Mouse (Mus musculus): ENCODE measurements at regions not wholly inside any gene's neighbourhood (a gene's known extent, or its start where the extent isn't known, plus 50 kb on each side); places are given as distances from the start of the nearest gene placed in this dataset.

DNA sequence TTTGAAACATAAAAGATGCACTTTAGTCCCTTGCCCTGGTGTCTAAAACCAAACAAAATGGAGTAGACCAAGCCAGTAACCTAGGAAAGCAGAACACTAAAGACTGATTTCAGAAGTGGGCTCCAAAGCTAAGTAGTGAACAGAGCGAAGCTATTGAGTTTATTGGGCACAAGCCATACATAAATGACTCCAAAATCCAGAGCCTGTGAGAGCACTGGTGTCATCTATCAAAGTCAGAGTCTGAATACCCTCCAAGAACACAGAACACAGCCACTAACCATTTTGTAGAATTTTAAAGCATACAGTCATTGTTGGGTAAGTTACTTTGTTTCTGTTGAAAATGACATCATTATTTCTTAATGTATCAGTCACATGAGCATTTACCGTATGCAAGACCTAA, 175.0 kb upstream of the Lrig3 start:
- no peak for DNase-seq (ENCODE audit: low spot score in 2 of 2)

DNA sequence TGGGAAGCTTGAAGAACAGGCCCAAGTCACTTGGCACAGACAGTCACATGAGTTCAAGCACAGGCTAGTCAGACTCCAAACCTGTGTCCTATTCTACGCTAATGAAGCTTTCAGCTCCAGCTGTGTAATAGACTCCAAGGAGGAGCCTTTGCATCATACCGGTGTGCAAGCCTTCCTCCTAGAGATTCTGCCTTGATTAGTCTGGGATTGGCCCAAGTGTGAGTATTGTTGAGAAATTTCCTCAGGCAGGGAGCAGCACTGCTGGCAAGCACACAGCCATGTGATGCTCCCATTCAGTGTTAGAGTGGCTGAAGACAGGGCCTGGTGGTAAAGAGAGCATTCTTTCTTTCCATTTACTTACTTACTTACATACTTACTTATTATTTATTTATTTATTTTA, 171.5 kb upstream of the Lrig3 start:
- no peak for DNase-seq (ENCODE audit: low spot score in 2 of 2)

DNA sequence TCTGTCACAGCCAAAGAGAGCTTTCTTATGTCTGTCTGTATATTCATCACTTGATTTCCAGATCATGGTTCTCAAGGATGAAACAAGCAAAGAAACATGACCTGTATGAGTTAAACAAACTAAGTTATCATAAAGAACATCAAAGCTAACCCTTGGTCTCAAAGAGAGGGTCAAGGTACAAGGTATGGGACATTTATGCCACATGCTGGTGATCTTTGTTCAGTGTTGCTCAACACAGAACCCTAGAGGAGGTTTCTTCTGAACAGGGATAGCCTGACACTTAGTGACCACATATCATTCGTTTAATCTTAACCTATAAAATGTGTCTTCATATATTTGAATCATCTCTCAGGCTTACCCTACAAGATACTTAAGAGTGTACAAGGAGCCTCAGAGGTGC, 170.6 kb upstream of the Lrig3 start:
- no peak for DNase-seq (ENCODE audit: low spot score in 2 of 2)

DNA sequence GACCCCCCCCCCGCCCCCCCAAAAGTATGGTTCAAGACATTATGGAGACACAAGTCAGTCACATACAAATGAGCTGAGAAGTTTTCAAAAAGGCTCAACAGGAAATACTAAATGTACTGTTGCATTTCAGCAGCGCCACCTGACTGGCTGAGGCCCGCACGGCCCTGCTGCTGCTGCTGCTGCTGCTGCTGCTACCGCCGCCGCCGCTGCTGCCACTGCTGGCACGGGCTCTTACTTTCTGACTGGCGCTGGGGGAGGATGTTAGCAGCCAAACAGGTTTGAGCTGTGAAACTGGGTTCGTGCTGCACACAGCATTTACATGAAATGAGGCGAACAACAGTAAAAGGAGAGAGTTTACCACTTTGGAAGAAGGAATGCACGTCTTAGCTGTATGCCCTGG, 167.3 kb upstream of the Lrig3 start:
- no peak for DNase-seq (ENCODE audit: low spot score in 2 of 2)

DNA sequence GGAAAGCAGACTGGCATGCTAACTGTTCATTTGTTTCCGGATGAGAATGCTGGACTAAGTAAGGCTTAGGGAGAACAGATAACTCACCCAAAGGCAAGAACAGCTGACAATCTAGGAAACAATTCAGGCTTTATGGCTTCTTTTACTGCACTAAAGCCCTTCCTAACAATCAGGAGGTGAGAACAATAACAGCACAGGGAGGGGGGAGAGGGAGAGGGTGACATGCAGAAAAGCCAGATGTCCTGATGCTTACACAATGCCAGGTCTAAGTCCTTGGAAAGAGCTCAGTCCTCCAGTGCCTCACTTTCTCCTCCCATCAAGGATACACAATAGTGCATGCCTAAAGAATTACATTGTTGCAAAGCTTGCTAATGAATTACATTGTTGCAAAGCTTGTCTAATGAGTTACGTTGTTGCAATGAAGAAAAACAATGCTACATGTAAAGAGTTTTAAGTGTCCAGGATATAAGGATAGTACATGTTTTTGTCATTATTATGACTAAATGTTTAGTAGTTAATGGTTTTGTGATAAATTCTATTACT, 165.3 kb upstream of the Lrig3 start:
- no peak for DNase-seq (ENCODE audit: low spot score in 2 of 2)

DNA sequence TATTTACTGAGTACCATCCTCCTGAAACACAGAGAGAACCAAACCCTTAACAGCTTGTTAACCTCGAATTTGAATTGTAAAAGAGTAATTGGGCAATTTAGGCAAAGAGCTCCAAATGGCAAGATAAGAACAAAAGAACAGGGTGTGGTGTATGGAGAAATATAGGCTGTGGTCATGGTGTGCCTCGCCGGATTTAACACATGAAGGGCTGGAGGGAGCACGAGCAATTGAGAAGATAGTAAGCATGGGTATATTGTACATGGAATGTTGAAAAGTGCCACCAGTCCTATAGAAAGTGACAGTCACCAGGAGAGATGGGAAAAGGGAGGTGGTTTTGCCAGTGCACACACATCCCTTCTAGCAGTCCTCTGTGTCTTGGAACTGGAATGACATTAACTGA, 164.5 kb upstream of the Lrig3 start:
- DNase-seq (ENCODE audit: low spot score in 2 of 2), result no peak

DNA sequence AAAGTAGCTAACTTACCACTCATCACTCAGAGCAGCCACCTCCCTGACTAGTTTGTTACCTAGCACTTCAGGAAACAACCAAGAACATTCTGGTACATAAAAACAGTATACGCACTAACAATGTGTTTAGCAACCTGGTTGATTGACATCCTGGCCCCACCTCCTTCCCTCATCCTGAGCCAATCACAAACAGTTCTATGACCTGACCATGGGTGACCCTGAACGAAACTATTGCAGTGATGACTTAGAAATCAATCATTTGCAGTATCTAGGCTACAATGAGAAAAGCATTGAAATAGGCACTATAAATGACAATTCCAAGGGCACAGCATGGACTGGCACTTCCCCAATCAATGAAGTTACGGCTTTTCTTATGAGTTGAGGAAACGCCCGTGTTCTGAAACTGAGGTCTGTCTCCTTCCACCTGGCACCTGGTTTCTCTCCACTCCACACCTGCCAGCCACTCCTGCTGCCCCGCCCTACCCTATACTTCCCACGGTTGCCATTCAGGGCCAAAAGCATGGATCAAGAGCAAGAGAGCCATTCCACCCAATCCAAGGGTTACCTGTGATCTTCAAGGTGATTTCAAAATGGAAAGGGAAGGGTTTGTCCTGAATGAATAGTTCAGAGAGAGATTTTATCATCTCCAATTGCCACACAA, 162.9 kb upstream of the Lrig3 start:
- DNase-seq (ENCODE audit: low spot score in 2 of 2), result no peak

DNA sequence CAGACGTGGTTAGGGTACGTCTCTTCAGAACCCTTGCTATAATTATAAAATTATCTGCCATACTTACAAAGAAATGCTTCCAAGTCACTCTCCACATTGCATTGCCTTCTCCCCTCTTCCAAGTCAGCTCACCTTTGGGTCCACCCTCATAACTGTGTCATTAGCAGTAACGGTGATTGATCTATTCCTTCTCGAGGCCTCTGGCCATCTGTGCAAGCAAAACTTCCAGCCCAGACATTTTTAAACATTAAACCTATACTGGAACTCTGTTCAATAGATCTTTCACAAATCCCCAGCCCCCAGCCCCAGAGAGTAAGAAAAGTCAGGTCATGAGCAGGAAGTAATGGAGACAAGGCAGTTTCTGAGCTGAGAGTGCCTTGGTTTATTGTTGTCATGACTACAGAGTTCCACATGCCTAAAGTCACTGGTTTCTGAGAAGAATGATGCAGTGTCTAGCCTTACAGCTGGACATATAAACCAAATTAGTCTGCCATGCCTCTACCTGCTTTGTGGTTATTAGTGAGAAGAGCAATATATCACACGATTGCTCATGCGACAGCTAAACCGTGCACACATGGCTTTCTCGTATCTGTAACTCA, 156.1 kb upstream of the Lrig3 start:
- no peak for DNase-seq (ENCODE audit: low spot score in 2 of 2)

DNA sequence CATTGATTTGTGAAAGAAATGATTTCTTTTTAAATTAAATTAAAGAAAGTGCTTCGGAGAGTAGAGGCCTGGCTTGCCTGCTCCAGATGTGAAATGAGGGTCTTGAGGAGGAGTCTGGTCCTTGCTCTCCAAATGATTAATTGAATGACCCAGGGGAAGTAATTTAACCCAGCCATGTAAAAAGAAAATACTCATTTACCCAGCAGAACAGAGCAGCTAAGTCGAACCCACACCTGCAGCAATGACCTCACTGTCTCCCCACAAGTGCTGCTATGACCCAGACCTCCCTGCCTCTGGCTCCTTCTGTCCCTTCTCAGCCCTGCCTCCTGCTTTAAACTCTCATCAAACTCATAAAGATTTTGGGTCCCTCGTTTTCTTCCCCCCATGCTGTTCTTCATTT, 155.4 kb upstream of the Lrig3 start:
- DNase-seq (ENCODE audit: low spot score in 2 of 2), result no peak

DNA sequence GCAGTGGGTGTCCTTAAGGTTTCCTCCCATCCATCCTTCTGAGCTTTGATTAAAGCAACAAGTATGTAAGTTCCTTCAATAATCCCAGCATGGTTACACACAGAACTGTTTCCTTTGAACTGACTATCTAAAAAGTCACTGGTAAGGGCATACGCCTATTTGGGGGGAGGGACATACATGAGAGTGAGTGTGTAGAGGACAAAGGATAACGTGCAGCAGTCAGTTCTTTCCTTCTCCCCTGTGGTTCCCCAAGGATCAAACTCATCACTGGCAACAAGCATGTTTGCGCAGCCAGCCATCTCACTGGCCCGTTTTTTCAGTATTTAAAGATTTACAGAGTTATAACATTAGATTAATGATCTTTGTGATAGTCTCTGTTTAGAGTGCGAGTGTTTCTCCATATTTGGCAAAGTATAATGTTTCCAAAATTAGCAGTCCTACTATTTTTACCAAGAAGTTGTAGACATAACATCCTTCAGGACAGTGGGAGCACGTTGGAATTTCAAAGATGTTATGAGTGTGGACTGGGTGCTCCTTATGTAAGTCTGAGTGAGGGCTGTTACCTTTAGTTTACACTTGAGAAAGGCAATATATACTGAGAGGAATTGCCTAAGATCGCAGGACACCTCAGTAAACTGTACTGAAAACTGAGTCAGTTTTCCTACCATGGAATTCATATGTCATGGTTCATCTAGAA, 151.6 kb upstream of the Lrig3 start:
- DNase-seq (ENCODE audit: low spot score in 2 of 2), result no peak

DNA sequence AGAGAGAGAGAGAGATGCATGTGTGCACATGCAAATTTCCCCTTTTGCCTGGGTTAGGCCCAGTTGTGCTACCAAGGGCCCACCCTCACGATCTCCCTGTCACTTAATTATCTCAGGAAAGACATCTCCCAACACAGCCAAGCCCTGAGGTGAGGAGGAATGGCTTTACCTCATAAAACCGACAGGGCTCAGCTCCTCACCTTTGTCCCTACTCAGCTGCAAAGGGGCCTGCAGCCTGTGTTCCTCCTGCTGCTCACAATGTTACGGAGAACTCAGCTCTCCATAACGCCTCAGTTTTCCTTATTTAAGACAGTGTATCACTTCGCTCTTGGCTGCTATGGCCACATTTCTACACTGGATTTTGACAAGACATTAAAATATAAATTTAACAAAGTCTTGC, 133.8 kb upstream of the Lrig3 start:
- no peak for DNase-seq (ENCODE audit: low spot score in 2 of 2)

DNA sequence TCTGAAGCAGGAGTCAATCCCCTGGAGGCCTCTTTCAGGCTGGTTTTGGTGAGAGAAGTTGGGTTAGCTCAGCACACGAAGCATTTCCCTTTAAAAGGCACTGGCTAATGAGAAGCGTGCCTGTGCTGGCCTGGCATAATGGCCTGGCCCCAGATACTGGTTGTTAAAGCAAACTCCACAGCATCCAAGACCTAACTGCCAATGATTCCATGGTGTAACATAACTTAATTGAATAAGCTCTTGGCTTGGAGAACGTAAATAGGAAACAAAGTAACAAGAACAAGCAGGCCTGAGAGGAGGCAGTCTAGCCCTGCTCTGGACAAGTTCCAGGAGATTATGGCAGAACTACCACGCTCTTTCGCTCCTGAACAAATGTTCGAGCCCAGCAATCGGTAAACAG, 133.2 kb upstream of the Lrig3 start:
- no peak for DNase-seq (ENCODE audit: low spot score in 2 of 2)

DNA sequence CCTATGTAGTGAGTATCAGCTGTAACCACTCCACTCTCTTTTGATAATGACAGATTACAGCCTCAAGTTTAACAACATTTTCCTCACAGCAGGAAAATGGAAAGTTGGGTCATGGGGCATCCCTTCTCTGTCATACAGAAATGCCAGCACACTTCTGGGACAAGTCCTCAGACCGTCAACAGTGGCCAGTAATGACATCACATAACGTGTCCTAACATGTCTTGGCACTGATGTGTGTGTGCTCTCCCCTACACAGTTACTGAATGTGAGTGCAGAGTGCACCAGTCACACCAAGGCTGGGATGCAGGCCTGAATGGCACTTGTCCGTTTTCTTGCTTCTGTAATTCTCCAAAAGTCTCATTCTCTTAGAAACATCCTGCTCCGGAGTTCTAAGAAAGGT, 132.0 kb upstream of the Lrig3 start:
- no peak for DNase-seq (ENCODE audit: low spot score in 2 of 2)

DNA sequence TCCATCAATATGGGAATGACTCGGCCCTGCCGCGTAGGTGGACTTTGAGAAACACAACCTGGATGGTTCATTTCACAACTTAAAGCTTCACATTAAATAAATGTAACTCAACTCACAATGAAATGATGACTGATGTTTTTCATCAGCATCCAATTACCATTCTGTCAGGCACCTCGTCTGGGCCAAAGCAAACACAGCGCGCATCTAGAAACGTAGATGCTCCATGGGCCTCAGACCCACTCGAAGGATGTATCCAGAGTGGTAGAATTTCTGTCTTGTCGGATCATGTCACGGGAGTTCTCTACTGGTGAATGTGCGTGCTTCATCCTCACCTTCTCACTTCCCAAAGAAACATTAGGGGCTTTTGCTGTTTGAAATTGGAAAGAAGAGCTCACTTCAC, 127.0 kb upstream of the Lrig3 start:
- DNase-seq (ENCODE audit: low spot score in 2 of 2), result no peak

DNA sequence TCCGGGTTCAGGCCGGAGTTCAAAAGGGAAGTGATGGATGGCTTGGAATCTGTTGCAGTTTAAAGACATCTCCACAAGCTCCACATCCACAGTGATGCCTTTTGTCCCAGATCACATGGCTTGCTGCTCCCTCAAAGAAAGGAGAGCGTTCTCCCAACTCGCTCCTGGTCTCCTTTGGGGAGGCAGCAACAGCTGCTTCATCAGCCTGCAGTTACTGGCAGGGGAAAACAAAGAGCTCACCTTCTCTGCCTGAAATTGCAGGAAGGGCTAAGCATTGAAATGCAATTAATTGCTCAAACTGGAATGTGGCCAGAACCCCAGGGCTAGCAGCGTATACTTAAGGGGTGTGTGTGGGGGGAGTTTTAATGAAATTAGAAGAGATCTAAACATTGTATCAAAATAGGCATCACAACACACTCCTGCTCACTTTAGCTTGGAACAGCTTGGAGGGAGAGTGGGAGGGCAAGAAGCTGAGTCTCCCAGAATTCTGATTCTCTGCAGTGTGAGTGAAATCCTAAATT, 126.3 kb upstream of the Lrig3 start:
- no peak for DNase-seq (ENCODE audit: low spot score in 2 of 2)

DNA sequence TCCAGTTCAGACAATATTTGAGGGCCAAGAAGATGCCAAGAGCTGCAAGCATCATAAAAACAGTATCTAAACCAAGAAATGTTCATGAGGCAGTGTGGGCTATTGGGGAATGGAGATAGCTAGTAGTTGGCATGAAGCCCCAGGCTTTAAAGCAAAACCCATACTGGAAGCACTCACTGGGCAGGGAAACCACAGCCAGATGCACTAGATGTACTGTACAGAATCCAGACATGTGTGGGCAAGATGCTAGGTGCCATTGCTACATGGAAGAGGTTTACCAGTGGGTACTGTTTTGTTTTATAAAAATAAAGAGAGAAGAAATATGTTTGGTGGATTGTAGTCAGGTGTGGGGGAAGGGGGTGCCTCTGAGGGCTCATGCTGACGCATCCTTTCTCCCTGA, 125.6 kb upstream of the Lrig3 start:
- DNase-seq (ENCODE audit: low spot score in 2 of 2), result no peak

DNA sequence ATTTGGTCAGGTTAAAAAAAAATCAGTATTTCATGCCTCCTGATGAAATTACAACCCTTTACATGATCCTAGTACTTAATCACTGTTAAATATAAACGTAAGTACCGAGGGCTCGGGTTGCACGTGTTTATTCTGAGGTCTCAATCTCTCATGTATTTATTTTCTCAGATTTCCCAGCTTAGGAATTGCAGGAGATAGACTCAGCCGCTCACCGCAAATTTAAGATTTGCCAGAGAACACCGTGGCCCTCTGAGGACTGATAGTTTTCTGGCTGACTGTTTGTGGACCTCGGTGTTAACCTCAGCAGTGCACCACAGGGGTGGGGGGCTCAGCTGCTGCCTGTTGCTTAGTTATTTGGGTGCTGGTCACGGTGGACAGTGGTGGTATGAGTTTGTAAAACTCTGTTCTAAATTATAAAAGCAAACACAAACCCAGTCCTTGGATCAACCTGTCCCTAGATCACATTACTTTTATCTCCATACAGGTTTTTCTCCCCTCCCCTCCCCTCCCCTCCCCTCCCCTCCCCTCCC, 121.6 kb upstream of the Lrig3 start:
- DNase-seq (ENCODE audit: low spot score in 2 of 2), result no peak

DNA sequence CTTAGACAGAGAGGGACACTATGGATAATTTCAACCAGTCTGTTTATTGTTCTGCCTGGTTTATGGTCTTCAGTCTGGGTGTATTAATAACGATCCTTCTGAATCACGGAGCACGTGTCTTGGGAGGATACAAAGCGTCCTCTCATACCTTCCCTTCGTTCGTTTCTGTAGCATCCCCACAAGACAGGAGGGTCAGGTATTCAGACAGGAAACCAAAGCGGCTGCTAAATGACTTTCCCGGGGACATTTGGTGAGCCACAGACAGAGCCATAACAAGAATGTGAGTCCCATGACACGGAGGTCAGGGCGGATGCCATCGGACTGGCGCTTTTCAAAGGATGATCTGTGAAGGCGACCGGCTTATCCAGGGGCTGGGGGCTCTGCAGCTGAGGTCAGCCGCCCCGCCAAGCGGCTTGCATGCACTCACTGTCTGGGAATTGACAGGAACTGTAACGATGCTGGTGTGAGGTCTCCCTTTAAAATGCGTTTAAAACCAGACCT, 120.9 kb upstream of the Lrig3 start:
- DNase-seq (ENCODE audit: low spot score in 2 of 2), result no peak

DNA sequence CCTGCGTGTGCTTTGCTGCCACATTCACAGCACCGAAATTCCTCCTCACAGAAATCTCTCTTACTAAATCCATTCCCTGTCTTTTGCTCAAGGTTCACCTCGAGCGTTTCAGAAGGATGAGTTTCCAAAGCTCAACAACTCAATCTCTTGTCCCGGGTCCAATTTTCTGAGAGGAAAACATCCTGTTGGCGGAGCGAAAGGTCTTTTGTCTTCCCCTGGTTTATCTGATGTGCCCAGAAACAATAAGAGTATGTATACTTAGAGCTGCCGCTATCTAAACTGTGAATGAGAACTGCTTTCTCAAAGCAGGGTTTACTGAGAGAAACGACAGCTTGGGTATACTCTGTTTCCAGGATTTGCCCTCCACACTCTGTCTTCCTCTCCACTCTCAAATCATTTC, 115.6 kb upstream of the Lrig3 start:
- no peak for DNase-seq (ENCODE audit: low spot score in 2 of 2)

DNA sequence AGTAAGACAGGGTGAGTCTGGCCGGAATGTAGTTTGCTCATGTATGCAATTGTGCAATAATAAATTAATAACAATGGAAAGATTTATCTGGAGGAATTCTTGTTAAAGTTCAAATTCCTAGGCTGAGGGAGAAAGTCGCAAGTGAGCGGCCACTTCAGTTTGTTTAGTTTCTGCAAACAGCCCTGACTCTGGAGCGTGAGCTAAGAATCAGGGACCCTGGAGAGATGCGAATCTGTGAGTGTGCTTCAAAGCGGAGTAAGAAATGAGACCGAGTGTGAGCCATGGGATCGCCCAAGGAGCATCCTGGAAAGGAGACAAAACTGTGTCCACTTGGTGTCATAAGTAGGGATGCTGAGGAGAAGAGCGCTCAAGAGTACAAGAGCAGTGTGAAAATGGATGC, 104.2 kb upstream of the Lrig3 start:
- no peak for DNase-seq (ENCODE audit: low spot score in 2 of 2)

DNA sequence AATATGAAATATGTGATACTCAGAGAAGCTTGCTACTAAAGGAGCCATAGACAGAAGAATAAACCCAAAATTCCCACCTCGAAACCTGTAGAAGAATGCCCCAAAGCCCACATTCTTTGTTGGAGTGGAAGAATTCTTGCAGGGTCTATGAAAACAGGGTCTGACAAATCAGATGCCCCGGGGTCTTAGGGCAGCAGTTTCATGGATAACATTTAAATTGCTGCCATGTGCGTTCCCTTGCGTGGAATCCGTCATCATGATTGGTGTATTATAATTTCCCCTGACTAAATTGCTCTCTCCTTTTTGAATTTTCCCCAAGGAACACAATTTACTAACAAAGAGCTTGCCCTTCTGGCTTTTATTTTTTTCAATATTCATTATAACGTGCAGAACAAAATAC, 99.6 kb upstream of the Lrig3 start:
- no peak for DNase-seq (ENCODE audit: low spot score in 2 of 2)

DNA sequence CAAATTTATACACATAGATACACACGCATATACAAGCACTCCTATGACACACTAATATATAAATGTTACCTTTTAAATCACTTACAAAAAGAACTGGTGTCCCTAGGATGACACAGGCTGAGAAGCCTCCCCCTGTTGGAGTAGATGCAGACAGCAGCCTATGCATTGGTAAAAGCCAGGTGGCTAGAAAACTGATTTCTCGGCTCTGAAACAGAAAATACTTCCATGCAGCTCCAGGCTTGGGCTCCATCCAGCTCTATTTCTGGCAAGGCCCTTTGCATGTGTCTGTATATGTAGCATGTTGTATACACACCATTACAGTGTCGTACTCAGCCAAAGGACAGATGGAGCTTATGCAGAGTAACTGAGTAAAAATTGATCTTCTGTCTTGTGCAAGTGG, 81.4 kb upstream of the Lrig3 start:
- DNase-seq (ENCODE audit: low spot score in 2 of 2), result no peak

DNA sequence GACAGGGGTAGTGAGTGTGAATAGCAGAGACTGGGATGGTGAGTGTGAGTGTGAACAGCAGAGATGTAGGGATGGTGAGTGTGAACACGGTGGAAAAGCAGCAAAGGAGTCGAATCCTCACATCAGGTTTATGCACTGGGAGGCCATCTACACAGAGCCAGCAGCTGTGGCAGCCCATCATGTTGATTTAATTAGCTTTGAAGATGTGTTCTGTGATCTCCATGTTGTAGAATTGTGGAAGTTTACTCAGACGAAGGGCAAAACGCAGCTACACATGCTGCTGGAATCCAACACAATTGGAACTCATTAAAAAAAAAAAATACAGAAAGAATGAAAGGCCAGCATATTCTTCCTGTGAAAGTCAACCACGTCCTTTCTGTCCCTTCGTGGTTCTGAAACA, 80.2 kb upstream of the Lrig3 start:
- no peak for DNase-seq (ENCODE audit: low spot score in 2 of 2)

Data from natural killer cell, adult 2 months (primary cell).